Mouse (Mus musculus): ENCODE data around the gene Rnls.

Rnls gene

DNA sequence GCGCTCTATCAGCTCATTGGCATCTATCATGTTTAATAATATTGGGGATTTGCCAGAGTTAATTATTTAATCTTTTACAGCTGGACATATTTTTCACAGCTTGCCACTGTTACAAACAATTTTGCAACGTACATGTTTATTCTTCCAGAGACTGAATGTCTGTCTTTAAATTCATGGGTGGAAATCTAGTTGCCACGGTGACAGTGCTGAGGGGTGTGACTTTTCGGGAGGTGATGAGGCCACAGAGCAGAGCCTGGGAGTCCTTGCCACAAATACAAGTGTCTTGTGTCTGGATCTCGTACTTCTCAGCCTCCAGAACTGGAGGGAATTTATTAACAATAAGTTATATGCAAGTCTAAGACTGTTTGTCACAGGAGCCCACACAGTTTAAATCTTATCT is 212.5 kb downstream of the Rnls start:
- no peak for DNase-seq (ENCODE audit: low spot score)

DNA sequence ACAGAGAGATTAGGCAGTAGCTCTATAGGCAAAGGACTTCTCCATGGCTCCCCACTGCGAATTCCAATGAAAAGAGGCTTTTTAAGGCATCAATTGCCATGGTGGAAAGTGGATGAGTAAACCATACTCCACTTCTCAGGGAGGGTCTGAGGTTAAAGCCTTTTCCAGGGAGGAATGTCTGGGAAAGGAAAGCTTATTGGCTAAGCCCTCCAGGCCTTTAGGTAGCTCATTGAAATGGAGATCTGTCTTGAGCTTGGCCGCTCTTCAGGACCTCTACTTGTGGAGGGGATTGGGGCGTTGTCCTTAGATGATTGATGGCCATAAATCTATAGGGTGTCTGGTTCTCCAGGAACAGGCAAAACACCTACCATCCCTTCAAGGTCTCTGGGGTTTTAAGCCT is 213.2 kb downstream of the Rnls start:
- no peak for DNase-seq (ENCODE audit: low spot score)

DNA sequence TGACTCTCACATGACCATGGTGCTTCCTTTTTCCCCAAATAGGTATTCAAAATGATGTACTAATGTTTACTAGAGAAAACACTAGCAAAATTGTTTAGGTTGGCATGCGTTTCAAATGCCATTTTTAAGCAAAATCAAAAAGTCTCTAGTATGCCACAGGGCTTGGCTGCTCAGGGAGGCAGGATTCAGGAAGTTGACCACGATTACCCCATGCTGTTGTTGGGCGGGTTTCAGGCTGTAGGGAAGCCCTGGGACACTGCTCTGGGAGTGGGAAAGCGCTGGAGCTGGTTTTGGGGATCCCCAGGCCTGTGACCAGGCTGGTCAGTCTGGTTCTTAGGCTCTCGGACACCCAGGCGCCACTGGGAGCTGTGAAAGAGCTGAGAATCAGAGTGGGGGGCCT is 213.7 kb downstream of the Rnls start:
- no peak for DNase-seq (ENCODE audit: low spot score)

DNA sequence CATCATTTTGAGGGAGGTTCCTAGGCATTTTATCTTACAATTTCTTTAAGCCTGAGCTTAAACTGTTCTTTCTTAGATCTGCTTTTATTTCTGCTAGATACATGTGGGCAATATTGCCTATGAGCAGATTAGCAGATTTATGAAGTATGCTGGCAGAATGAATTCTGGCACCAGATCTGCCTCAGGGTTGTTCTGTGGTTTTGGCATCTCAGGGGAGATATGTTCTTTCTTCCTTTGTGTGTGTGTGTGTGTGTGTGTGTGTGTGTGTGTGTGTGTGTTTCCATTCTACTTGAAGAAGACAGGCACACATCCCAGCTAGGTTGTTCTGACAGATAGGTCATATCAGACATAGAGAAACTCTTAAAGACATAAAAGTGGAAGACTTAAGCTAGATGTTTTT is 218.1 kb downstream of the Rnls start:
- no peak for DNase-seq (ENCODE audit: low spot score)

DNA sequence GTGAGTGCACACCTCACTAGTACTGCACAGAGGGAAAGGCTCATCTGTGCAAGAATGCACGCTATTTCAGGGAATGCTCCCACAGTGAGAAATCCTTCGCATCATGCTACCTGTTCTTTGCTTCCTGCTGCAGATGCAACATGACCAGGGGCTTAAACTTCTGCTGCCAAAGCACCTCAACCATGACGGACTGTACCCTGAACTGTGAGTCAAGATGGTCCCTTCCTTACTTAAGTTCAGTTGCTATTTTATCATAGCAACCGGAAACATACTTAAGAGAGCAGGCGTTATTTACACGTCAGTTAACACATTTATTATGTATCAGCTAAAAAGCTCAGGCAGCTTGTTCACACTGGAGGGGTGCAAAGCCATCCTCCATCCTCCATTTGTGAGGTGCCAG is 222.2 kb downstream of the Rnls start:
- no peak for DNase-seq (ENCODE audit: low spot score)

DNA sequence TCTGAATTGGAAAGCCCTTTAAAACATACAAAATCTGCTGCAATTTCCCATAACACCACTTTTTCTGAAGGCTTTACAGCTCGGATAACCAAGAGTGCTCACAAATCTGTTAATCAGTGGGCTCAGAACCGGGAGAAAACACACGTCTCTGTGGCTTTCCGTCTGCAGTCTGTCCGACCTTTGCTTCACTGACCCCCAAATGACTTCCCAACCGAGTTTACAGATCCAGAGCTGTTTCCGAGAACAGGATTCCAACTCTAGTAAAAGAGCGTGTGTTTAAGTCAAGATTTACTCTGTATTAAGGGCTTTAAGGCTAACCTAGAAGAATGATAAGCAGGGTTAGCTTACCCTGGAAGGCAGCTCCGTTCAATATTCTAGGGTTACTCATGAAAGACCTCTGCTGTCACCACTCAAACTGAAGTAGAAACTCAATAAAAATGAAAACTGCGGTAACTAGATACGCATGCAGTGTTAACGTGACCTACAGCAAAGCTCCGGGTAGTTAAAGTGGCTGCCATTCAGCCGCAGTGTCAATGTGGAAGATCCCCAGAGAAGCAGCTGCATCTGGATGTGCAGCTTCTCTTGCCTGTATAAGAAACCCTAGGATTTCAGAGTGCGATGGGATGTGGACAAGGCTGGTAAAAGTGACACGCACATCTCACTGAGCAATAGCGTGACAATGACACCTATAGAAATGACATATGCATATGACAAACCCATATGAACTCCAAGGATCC is 224.4 kb downstream of the Rnls start:
- peak; percentile 13 for DNase-seq (ENCODE audit: low spot score)

DNA sequence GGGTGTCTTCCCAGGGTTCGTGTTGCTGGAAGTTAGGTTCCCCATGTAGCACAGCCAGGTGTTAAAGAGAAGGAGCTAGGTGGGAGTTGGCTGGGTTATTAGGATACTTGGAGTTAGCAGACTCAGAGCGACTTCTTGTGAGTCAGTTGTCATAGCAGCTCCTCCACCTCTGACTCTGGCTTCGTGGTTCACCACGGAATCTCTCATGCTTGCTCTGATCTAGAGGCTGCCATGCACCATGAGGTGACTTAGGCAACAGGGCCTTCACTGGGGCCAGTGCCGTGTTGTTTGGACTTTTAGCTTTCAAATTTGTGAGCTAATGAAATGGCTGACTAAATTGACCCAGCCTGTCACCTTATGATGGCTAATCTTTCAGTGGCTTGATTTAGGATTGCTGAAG is 227.3 kb downstream of the Rnls start:
- no peak for DNase-seq (ENCODE audit: low spot score)

DNA sequence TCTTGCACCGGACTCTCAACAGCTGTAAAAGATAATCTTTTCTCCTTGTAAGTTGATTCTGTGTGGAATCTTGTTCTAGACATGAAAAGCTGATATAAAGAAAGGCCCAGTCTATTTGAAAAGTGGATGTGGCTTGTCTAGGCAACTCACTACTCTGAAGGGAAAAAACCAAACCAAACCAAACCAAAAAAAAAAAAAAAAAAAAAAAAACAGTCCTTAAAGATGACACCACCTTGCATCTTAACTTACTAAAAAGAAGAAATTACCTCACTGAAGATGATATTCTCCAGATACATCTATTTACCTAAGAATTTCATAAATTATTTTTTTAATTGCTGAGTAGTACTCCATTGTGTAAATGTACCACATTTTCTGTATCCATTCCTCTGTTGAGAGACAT is 230.2 kb downstream of the Rnls start:
- no peak for DNase-seq (ENCODE audit: low spot score)

DNA sequence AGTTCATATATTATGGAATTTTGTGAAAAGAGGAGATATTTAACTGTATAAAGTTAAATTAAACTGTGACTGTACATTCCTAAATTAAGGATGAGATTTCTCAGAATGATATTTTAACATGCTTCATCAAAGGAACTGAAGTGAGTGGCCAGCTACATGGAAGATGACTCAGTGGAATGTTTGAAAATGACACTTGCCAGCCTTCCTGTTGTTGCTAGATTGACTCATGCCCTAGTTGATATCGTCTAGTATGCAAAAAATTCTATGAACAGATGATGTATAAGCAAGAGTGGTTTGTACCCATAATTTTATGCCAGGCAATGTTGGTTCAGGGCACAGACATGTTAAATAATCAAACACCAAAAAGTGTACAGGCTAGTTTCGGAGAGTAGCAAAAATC is 232.2 kb downstream of the Rnls start:
- DNase-seq (ENCODE audit: low spot score): no peak

DNA sequence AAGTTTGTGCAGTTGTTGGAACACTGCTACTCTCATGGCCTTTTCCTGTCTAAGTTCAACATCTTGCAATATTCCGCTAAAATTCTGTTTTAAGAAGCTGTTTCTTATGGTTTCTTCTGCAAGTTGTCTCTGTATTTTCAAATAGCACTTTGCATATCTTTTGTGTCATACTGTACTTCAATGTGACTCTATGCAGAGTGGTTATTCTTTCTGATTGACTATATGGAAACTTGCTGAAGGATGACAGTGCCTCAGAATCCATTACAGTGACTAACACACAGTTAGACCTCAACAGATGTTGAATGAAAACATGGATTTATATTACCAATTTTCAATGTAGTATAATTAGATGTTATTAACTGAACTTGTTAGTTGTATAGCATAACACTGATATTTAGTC is 232.9 kb downstream of the Rnls start:
- no peak for DNase-seq (ENCODE audit: low spot score)

DNA sequence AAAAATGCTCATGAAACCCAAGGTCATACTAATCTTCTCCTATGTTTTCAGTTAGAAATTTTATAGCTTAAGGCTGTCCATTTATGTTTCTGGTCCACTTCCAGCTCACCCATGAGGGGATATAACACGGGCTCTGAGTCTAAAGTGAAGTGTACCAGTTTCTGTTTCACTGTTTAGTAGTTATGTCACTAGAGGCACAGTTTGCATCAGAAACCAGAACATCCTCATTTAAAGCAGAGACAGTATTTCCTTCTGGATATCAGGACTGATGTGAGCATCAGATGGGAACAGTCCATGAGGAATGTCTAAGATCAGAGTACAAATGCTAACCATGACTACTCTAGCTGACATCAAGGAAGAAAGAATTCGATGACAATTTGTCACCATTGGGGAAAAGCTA is 233.9 kb downstream of the Rnls start:
- no peak for DNase-seq (ENCODE audit: low spot score)

DNA sequence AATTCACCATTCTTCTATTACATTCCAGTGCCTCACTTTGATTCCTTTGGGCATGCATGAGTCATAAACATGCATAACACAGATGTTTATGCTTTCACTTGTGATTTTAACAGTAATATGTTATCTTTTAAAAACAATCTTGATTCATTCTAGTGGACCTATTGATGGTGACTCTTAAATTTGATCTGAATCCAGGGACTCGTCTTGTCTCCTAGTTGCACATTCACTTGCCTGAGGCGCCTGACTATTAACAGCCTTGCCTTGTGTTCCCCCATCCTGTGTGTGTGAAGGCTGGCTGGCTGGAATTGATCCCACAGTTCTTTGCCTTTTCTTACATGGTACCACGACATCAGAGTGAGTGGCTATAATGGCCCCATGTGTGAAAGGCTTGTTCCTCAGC is 243.7 kb downstream of the Rnls start:
- no peak for DNase-seq (ENCODE audit: low spot score)

DNA sequence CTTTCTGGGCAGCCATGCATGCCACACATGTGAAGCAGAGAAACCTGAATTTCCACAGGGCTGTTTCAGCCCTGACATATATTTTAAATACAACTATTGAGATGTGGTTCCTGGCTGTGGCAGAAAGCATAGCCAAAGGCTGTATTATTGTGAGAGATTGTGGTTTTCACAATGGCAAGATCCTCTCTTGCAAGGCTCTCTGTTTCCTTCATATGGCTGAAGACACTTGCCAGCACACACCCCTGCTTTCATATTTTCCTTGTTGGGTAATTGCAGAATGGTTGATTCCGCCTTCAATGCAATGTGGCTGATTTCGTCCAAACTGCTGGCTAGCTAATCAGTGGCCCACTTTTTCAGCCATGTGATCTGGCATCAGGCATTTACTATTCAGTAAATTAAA is 248.9 kb downstream of the Rnls start:
- no peak for DNase-seq (ENCODE audit: low spot score)

DNA sequence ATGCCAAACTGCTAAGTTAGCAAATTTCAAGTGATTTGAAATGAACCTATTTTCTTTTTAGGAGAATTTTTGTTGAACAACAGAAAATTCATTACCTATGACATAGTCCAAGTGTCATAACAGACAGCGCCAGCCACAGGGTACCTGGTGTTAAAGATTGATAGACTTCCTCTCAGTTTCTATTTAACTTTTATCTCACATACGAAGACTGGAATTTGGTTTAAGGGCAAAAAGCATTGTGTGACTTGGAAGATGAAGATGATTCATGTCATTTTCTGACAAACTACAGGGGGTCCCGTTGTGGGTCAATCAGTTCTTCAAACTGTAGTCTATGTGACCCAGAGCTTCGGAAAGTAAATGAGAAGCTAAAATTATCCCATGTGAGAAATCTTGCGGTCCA is 254.8 kb downstream of the Rnls start:
- no peak for DNase-seq (ENCODE audit: low spot score)

DNA sequence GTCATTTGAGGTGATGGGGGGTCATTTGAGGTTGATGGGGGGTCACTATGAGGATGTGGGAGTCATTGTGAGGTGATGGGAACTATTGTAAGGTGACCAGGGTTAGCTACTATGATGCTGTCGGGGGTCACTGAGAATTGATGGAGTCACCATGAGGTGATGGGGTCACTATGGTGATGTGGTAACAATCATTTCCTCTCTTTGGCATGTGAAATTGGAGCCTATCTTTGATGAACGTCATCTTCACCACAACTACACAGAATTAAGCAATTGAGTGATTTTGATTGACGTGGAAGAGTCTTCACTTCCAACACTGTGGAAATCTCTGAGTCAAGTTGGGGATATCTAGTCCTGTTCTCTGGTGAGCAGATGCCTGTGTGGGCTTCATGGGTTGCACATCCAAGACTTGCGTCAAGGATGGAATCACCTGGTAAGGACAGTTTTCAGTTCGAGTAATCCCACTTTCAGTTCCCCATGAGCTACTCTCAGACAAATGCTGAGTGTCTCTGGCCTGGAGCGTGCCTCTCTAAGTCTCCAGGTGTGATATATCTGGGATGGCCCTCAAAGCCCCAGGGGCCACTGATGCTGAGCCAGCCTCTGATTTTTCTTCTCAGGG is 269.4 kb downstream of the Rnls start:
- DNase-seq (ENCODE audit: low spot score): no peak

DNA sequence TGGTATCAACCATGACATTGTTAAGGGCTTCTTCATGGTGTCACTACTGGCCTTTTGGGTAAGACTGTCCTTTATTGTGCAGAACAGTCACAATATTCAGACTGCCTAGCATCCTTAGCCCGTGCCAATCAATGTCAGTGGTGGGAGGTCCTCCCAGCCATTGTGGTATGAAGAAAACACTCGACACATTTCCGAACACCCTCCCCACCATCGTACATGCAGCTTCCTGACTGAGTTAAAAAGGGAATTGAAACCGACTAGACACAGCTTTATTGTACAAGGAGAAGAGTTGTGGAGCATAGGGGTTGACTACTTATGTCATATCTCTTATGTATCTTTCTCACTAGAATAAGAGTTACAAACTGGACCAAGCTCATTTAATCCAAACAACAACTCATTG is 272.1 kb downstream of the Rnls start:
- no peak for DNase-seq (ENCODE audit: low spot score)

DNA sequence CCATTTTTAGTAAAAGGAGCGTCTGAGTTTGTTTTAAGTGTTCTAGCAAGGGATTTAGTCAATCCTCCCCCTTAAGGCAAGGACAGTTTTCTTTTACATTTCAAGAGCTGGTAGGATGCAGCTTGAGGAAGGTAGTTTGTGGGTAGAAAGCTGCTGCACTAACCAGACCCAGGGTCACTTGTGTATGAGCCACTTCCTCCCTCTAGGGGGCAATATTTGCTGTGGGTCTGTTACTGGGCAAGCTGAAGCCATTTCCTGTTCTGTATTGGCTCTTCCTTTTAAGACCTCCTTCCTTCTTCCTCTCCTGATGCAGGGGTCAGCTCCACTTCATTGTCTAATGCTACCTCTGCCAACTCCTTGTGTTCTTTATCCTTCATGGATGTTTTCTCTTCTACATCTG is 273.2 kb downstream of the Rnls start:
- DNase-seq (ENCODE audit: low spot score): no peak

DNA sequence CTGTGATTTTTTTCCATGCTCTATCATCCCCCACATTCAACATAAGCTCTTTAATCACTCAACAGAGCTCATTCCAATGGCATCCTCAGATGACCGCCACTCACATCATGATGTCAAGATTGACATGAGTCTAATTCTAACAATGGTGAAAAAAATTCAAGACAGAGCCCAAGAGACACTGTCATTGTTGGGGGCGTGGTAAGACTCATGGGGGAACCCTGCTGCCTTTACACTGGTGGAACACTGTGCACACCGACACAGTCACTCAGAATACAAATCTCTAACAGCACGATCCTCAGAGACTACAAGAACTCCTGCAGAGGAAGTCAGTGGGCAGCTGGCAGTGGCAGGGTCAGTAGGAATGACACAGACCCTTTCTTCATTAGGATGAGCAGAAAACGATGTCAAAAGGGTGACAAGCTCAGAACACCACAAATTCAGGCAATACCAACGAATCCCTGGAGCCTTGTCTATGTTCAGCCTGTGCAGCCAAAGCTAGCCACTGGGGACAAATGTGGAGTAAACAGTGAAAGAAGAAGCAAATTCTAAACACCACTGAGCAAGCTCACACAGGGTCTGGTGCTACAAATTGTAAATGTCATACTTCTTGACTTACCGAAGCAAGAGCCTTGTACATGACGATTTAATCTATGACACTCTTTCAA is 277.3 kb downstream of the Rnls start:
- no peak for DNase-seq (ENCODE audit: low spot score)

DNA sequence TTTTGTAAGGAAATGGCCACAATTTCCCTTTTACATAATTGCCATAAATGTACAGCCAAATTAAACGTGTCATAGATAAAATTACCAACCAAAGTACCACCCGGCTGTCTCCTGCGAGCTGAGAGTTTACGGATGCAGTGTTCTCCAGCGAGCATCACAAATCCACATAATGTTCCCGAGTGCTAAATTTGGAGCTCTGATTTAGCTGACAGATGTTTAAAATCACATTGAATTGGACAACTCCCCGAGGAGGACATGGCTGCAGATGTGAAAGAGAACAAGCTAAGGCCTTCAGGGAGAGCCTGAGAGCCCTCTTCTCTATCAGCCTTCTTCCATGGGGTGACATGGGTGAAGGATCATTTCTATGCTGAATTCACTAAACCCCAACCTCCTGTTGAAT is 278.3 kb downstream of the Rnls start:
- DNase-seq (ENCODE audit: low spot score): no peak

DNA sequence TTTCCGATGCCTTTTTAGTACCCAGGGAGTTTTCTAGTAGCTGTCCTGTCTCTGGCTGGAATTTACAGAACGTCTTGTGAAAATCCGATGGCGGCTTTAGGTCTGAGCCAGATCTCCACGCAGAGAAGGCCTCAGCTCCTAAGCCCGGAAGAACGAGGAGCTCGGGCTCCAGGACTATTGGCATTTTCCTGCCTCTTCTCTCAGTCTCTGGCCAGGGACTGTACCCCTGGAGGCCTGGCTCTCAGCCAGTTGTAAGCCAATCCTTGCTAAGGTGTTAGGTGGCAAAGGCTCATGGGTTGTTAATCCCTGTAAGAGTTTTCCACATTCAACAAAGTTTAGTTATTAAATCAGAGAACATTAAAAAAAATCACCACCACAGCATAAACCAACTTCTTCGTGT is 281.7 kb downstream of the Rnls start:
- DNase-seq (ENCODE audit: low spot score): no peak

DNA sequence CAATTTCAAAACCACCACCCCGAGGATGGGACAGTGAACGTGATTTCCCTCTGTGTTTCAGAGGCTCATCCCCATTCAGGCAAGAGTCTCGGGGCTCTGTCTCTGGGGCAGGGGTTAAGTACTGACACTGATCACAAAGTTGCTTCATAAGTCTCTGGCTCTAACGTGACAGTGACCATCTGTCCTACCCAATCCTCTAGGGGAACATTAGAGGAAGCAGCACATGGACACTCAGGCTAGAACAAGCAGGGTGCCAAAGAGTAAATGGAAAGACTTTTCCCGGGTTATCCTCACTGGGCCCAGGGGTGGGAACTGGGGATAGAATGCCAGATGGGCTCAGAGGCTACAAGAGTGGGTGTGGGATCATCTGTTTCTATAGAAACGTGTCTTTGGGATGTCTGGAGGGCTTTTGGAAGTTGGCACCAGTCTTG is 282.1 kb downstream of the Rnls start:
- DNase-seq (ENCODE audit: low spot score): no peak

DNA sequence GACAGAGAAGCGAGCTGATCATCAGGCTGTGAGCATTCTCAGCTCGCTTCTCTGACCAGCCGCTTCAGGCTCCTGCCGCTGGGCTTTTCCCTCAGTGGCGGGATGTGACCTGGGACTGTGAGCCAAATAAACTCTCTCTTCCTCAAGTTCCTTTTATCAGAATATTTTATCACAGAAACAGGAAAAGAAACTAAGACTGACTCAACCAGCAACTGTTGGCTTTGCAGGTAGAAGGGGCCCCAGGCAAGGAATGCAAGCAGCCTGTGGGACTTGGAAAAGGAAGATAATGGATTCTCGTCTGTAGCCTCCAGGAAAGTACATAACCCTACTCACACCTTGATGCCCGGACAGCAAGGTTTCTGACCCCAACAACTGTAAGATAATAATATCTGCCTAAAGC is 283.0 kb downstream of the Rnls start:
- DNase-seq (ENCODE audit: low spot score): no peak

DNA sequence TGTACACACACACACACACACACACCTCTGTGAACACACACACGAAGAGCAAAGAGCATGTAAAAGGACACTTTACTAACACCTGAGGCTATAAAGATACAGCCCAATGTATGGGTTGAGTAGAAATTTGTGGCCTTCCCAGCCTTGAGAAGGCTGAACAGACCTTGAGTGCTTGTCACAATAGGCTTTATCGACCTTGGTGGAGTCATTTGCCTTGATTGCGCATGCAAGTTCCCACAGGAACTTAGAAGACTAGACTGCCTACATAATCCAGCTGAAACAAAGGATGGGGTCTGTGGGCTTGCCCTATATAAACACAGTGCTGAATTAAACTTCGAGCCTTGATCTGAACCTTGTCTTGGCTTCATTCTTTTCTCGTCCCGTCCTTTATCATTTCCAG is 288.2 kb downstream of the Rnls start:
- DNase-seq (ENCODE audit: low spot score): no peak

DNA sequence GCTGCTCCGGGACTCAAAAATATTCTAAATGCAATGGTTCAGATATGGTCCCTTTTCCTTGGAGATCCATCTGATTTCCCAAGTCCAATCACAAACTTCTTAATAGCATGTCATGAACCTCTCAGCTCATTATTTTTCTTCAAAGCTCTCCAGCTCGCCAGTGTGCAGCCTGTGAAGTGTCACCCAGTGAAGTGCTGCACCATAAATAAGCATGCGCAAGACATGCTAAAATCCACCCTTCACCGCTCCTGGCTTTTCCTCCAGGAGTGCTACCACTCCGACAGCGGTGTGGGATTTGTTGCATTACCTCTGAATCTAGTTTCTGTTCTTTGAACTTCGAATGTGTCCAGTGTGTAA is 289.3 kb downstream of the Rnls start:
- DNase-seq (ENCODE audit: low spot score): no peak
